Mouse (Mus musculus) ovary, adult 18-20 months (tissue): ENCODE measurements around the gene Rxylt1.

Experiments used
- DNase-seq: peaks from one replicate; pipeline ENCODE4 v3.0.0; 2022; ENCODE audit warnings: low spot score, mixed read lengths

Gene Rxylt1

GRCm38 (mm10) chr10:122044926-122045325 is 52.2 kb downstream of the Rxylt1 start:
- no peak for DNase-seq

- DNase-seq = no peak
Measured at GRCm38 (mm10) chr10:122040372-122040771, 56.8 kb downstream of the Rxylt1 start.

- no peak for DNase-seq
Measured at GRCm38 (mm10) chr10:122039566-122039965, 57.6 kb downstream of the Rxylt1 start.

GRCm38 (mm10) chr10:122038554-122038953 is 58.6 kb downstream of the Rxylt1 start:
- DNase-seq = no peak

- DNase-seq = no peak
Measured at GRCm38 (mm10) chr10:122033271-122033670, 63.9 kb downstream of the Rxylt1 start.

- no peak for DNase-seq
Measured at GRCm38 (mm10) chr10:122030420-122030819, 66.8 kb downstream of the Rxylt1 start.

GRCm38 (mm10) chr10:122029738-122030137 is 67.4 kb downstream of the Rxylt1 start:
- DNase-seq = no peak
